Mouse (Mus musculus) small intestine, adult 2 months (tissue): Measurements from ENCODE around the gene Tubgcp2. TPM values are rescaled to one million over a fixed set of nuclear protein-coding genes. Genes with fewer than 3 reads are reported as not detected.

Source experiments
- H3K27ac ChIP-seq: fragments of 200-500 bp; 2 replicates; pipeline ENCODE4 v1.5.1; 2012; ENCODE audit warnings: low read depth, low read length, control low read depth, inconsistent platforms; ENCODE audit not compliant: insufficient read depth
- H3K27me3 ChIP-seq: fragments of 200-500 bp; 2 replicates; pipeline ENCODE4 v1.6.1; 2012; ENCODE audit warnings: mild to moderate bottlenecking, moderate library complexity, low read length, inconsistent platforms; ENCODE audit not compliant: control insufficient read depth, insufficient read depth
- H3K36me3 ChIP-seq: fragments of 200-500 bp; 2 replicates; pipeline ENCODE4 v1.6.1; 2012; ENCODE audit warnings: mild to moderate bottlenecking, low read length, control low read depth, inconsistent platforms; ENCODE audit not compliant: control insufficient read depth, insufficient read depth
- H3K4me1 ChIP-seq: fragments of 200-500 bp; 2 replicates; pipeline ENCODE4 v1.6.1; 2012; ENCODE audit warnings: low read length, inconsistent platforms, mixed read lengths; ENCODE audit not compliant: control insufficient read depth, insufficient read depth, insufficient read length
- H3K4me3 ChIP-seq: fragments of 200-500 bp; 2 replicates; pipeline ENCODE4 v1.5.1; 2012; ENCODE audit warnings: low read depth, mild to moderate bottlenecking, control low read depth, inconsistent platforms, low read length, moderate library complexity
- CTCF ChIP-seq: fragments of 200-500 bp; IDR thresholded peaks from 2 replicates; pipeline ENCODE4 v1.5.1; 2012; ENCODE audit warnings: low read depth, mild to moderate bottlenecking, control low read depth, inconsistent platforms, low read length, moderate library complexity, mixed read lengths; ENCODE audit not compliant: insufficient replicate concordance, insufficient read length; ENCODE audit errors: extremely low read depth
- POLR2A ChIP-seq: fragments of 200-500 bp; IDR thresholded peaks from 2 replicates; pipeline ENCODE4 v1.6.1; 2012; ENCODE audit warnings: low read depth, mild to moderate bottlenecking, control low read depth, inconsistent platforms, low read length, moderate library complexity
- WGBS: fragments of 180-500 bp; shearing (Covaris S2); methylation state at CpG from one replicate; pipeline ENCODE4 v1.1.7; 2018; 5-methylcytosine and 5-hydroxymethylcytosine counted together
- polyA plus RNA-seq: library from polyadenylated mRNA; depleted of rRNA; stranded (reverse); fragments of >200 nt; gene quantifications from 2 replicates; pipeline ENCODE4 v1.2.3, GENCODE M21; 2012; rRNA removed

The Tubgcp2 gene
- polyA plus RNA-seq, 1 experiment: 9.1 TPM

DNA sequence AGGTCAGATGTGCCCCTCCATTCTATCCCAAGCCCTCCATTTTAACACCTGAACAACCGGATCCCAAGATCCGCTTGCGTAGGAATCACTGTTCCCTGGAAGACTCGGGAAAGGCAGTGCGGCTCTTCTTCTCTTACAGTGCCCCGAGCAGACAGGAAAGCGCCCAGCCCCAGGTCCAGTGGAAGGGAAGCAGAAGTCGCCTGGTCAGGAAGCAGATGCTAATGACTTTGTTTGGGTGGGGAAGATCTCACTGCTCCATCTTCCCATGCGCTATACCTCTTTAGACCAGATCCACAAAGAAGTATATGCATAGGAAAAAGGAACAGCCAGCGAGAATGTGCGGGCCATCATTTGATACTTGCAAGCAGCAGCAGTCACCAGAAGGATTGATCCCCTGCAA is 79.0 kb downstream of the Tubgcp2 start:
- Histone ChIP-seq H3K36me3 (no peaks in the 10 kb centered on the region), H3K27me3 (no peaks in the 10 kb centered on the region), H3K4me3 (no peak overlapping the region), H3K4me1 (no peaks in the 10 kb centered on the region), H3K27ac (no peak overlapping the region)
- 56% methylated on average over 11 of the region's 11 CpGs for WGBS
- TF ChIP-seq CTCF (no peak), POLR2A (no peak)

DNA sequence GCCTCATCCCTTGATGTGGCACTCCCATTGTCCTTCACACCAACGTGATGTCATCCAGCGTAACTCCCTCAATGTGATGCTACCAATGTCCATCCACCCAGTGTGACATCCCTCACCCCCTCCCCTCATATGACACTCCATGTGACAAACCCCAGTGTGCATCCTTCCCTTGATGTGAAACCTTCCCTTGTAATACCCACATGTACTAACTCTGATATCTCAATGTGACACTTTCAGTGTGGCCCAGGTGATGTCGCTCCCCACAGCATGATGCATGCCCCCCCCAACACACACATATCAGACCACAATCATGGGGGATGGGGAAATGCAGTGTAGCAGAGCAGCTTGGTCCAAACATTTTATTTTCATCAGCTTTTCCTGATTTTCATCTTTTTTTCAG is 79.8 kb downstream of the Tubgcp2 start:
- WGBS: 76% methylated on average over 3 of the region's 3 CpGs
- no peak overlapping the region for H3K4me3 ChIP-seq
- H3K27me3 ChIP-seq: no peaks in the 10 kb centered on the region
- TF ChIP-seq POLR2A (no peak), CTCF (no peak)
- no peak overlapping the region for H3K27ac ChIP-seq
- H3K4me1 ChIP-seq: no peaks in the 10 kb centered on the region
- H3K36me3 ChIP-seq: no peaks in the 10 kb centered on the region

DNA sequence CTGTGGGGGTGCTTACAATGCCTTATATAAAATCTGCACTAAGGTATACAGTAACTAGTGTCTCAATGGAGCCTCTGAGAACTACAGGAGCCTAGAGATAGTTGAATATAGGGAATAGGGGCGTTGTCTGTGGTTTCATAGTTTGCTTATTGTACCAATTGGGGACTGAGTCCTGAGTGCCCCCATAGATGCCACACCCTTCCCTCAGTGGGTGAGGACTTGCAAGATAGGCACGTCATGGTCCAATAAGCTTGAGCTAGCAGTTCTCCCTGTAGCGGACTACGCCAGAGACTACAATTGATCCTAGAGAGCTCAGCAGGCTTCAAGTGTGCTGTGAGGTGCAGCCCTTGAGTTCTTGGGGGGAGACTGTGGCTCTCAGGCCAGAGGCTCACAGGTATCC is 81.0 kb downstream of the Tubgcp2 start:
- no peak for TF ChIP-seq POLR2A
- TF ChIP-seq CTCF: no peak
- H3K4me3 ChIP-seq: no peak overlapping the region
- H3K27me3 ChIP-seq: no peaks in the 10 kb centered on the region
- 70% methylated on average over 4 of the region's 4 CpGs for whole genome bisulfite sequencing
- H3K27ac ChIP-seq: no peak overlapping the region
- no peaks in the 10 kb centered on the region for H3K36me3 ChIP-seq
- H3K4me1 ChIP-seq: no peaks in the 10 kb centered on the region

DNA sequence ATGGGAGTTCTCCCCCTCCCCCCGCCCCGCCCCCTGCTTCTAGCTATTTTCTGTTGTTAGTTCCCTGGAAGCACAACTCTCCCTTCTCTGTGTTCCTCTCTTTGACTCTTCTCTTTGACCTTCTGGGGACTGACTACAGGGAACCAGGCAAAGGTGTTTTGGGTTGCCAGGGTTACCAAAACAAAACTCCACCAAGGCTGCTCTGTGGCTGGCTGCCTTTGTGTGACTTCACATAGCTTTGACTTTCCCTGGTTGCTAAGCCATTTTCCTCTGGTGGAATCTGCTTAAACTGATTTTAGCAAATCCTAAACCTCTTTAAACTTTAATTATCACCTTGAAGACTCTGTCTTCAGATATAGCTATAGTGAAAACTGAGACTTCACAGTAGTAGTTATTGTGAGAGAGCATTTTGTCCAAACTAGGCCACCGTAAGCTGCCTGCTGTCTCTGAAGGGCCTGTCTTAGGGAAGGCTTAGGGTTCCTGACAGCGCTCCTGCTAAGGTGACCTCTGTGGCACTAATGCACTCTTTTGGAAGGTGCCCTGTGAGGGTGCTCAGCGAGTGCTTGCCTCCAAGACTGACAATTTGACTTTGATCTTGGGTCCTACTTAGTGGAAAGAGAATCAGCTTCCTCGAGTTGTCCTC is 84.4 kb downstream of the Tubgcp2 start:
- Histone ChIP-seq H3K36me3 (no peaks in the 10 kb centered on the region), H3K4me3 (no peak overlapping the region), H3K4me1 (no peaks in the 10 kb centered on the region), H3K27me3 (no peaks in the 10 kb centered on the region), H3K27ac (no peak overlapping the region)
- TF ChIP-seq CTCF (no peak), POLR2A (no peak)
- 85% methylated on average over 6 of the region's 6 CpGs for WGBS

DNA sequence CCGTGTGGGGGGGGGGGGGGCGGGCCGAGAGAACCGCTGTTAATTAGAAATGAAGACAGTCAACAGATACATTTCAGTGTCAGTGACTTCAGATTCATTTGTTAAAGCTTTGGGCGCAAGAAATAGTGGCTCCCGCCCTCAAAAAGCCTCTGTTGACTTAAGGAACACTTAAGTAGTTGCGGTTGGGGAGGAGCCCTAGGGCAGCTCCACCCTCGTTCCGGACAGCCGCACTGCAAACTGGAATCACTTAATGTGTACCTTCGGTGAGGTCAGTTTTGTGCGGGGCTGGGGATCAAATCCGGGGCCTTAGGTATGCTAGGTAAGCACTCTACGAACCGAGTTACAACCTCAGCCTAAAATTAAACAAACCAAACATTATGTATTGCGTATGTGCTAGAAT is 85.4 kb downstream of the Tubgcp2 start:
- Histone ChIP-seq H3K27ac (no peak overlapping the region), H3K4me1 (no peaks in the 10 kb centered on the region), H3K27me3 (no peaks in the 10 kb centered on the region), H3K4me3 (peak overlapping the region; percentile 65), H3K36me3 (no peaks in the 10 kb centered on the region)
- 2% methylated on average over 16 of the region's 16 CpGs for WGBS
- TF ChIP-seq POLR2A (no peak), CTCF (no peak)

DNA sequence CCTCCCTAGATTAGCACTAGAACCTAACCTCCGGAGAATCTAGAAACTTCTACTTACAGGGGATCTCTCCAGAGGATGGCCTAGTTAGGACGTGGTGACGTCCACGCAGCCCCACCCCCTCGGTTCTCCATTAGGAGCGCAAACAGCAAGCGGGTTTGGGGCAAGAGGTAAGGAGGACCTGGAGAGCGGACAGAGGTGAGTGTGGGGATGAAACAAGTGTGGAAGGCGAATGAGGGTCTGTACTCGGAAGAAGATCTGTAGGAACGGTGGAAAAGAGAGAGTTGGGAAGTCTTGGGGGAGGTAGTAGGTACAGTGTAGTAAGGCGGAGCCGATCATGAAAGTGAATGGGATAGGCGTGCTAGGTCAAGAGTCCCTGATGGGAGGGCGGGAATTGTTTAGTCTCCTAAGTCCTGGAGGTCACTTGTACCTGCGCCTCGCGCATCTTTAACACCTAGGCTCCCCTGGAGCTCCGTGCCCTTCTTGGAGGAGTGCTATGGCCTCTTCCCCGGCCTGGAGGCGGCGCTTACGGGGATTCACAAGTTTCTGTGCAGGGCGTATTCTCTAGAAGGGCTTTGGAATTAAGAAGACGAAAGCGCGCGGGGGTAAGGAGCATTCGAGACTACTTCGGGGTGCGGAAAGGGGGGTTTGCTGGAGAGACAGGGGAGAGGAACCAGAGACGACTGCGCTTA is 86.0 kb downstream of the Tubgcp2 start:
- WGBS: under 1% methylated on average over 33 of the region's 33 CpGs
- peak overlapping the region; percentile 65 for H3K4me3 ChIP-seq
- TF ChIP-seq CTCF (no peak; the same call in 1 of the 2 replicates), POLR2A (no peak)
- H3K4me1 ChIP-seq: no peaks in the 10 kb centered on the region
- H3K27ac ChIP-seq: peak overlapping the region; percentile 47
- no peaks in the 10 kb centered on the region for H3K36me3 ChIP-seq
- peaks cover 5% of the 10 kb centered on the region for H3K27me3 ChIP-seq

DNA sequence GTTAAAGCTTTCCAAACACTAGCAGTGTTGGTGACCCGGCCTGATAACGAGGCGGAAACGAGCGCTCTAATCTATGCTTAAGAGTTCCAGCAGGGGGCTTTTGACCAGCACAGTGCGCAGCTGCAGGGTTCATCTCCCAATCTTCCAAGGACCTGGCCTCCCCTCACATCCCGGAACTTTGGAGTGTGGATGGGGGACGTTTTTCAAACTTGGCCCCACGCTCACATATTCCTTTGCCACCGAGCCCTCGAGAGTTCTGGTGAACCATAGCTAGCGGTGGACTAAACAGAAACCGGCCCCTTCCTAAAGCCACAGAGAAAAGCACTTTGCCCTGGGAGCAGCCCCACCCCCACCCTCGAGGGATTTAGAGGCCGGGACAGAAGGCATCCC is 86.6 kb downstream of the Tubgcp2 start:
- TF ChIP-seq CTCF (peak; percentile 45; the same call in 1 of the 2 replicates), POLR2A (no peak)
- Histone ChIP-seq H3K36me3 (no peaks in the 10 kb centered on the region), H3K4me1 (no peaks in the 10 kb centered on the region), H3K27ac (peak overlapping the region; percentile 47), H3K4me3 (peak overlapping the region; percentile 65), H3K27me3 (peaks cover 10% of the 10 kb centered on the region)
- 1% methylated on average over 15 of the region's 15 CpGs for WGBS

DNA sequence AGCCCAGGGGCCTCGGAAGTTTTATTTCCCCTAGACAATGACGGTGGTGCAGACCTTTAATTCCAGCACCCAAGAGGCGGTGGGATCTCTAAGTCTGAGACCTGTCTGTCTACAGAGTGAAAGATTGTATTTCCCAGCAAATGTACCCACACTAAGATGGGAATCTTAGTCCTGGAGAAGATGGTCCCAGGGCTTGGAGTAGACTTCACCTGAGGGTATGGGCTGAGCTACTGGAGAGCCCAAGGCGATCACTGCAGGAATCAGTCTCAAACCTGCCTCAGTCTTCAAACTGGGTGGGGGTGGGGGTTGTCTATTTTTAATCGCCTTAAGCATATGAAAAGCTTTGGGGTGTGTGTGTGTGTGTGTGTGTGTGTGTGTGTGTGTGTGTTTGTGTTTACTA is 90.4 kb downstream of the Tubgcp2 start:
- Histone ChIP-seq H3K27me3 (peaks cover 26% of the 10 kb centered on the region), H3K27ac (no peak overlapping the region), H3K4me1 (peaks cover 8% of the 10 kb centered on the region), H3K36me3 (no peaks in the 10 kb centered on the region), H3K4me3 (no peak overlapping the region)
- no peak for TF ChIP-seq POLR2A
- TF ChIP-seq CTCF: no peak
- WGBS: 76% methylated on average over 5 of the region's 5 CpGs

Other genes with a start within 250 kb of the Tubgcp2 start
- gene Adgra1, start 202.5 kb downstream of the Tubgcp2 start, polyA plus RNA-seq: 0.11 and 0.25 TPM in 2 replicates
- 0.16 and 0.18 TPM in 2 replicates for gene Kndc1, start 142.0 kb downstream of the Tubgcp2 start, polyA plus RNA-seq
- gene Utf1, start 92.9 kb downstream of the Tubgcp2 start, polyA plus RNA-seq: 0.20 and 0.67 TPM in 2 replicates
- gene 6430531B16Rik, start 57.9 kb downstream of the Tubgcp2 start, polyA plus RNA-seq: 0.06 and 0.16 TPM in 2 replicates
- gene Adam8, start 44.1 kb downstream of the Tubgcp2 start, polyA plus RNA-seq: 4.9 and 7.3 TPM in 2 replicates
- gene Zfp511, start 278 bp downstream of the Tubgcp2 start, polyA plus RNA-seq: 54.9 and 68.9 TPM in 2 replicates
- gene Msx3, start 12.4 kb upstream of the Tubgcp2 start, polyA plus RNA-seq: 0.10 TPM in 1 of 2 replicates, not detected in the other
- gene Caly, start 45.9 kb upstream of the Tubgcp2 start, polyA plus RNA-seq: 1.0 and 1.4 TPM in 2 replicates
- gene Prap1, start 56.7 kb upstream of the Tubgcp2 start, polyA plus RNA-seq: 3,061 and 5,933 TPM in 2 replicates
- 76.8 and 111 TPM in 2 replicates for gene Fuom, start 65.8 kb upstream of the Tubgcp2 start, polyA plus RNA-seq
- 11.0 and 13.5 TPM in 2 replicates for gene Paox, start 79.1 kb upstream of the Tubgcp2 start, polyA plus RNA-seq
- gene Echs1, start 79.8 kb upstream of the Tubgcp2 start, polyA plus RNA-seq: 47.4 and 48.1 TPM in 2 replicates
- 8.3 and 16.6 TPM in 2 replicates for gene Mtg1, start 100.9 kb upstream of the Tubgcp2 start, polyA plus RNA-seq
- 0.29 and 0.34 TPM in 2 replicates for gene Sprn, start 118.2 kb upstream of the Tubgcp2 start, polyA plus RNA-seq
- gene Olfr522, start 128.1 kb upstream of the Tubgcp2 start, polyA plus RNA-seq: not detected in 2 replicates
- not detected in 2 replicates for gene Olfr523, start 136.5 kb upstream of the Tubgcp2 start, polyA plus RNA-seq
- not detected in 2 replicates for gene Olfr524, start 169.3 kb upstream of the Tubgcp2 start, polyA plus RNA-seq
- gene Cd163l1, start 181.6 kb upstream of the Tubgcp2 start, polyA plus RNA-seq: 0.22 and 1.2 TPM in 2 replicates
- 0.18 and 0.28 TPM in 2 replicates for gene 5830411N06Rik, start 210.6 kb upstream of the Tubgcp2 start, polyA plus RNA-seq